Mouse (Mus musculus) myocyte (in vitro differentiated cells): ENCODE measurements at regions not wholly inside any gene's neighbourhood (a gene's known extent, or its start where the extent isn't known, plus 50 kb on each side); places are given as distances from the start of the nearest gene placed in this dataset.

Experiments used
- E2F4 ChIP-seq: IDR thresholded peaks from one replicate; pipeline ENCODE4 v1.6.1; 2011; ENCODE audit warnings: mild to moderate bottlenecking, control low read depth, moderate library complexity; ENCODE audit not compliant: insufficient read depth
- MAX ChIP-seq: IDR thresholded peaks from one replicate; pipeline ENCODE4 v1.6.1; 2011; ENCODE audit warnings: low read depth, mild to moderate bottlenecking, control low read depth
- MYOD1 ChIP-seq, 3 experiments: IDR thresholded peaks; one replicate each; pipeline ENCODE4 v1.6.1; 2011; ENCODE audit warnings: control low read depth in 2 of 3, low read depth in 2 of 3, mild to moderate bottlenecking in 2 of 3, moderate library complexity in 1 of 3; ENCODE audit not compliant: insufficient read length in 2 of 3, control insufficient read depth in 1 of 3
- POLR2A ChIP-seq: IDR thresholded peaks from one replicate; pipeline ENCODE4 v1.6.1; 2011; ENCODE audit warnings: low read depth, mild to moderate bottlenecking, control low read depth, moderate library complexity; ENCODE audit not compliant: insufficient read length
- POLR2AphosphoS2 ChIP-seq: IDR thresholded peaks from one replicate; pipeline ENCODE4 v1.6.1; 2011; ENCODE audit warnings: low read depth, control low read depth; ENCODE audit not compliant: insufficient read length
- REST ChIP-seq: IDR thresholded peaks from one replicate; pipeline ENCODE4 v1.6.1; 2011; ENCODE audit warnings: mild to moderate bottlenecking, control low read depth, moderate library complexity; ENCODE audit not compliant: insufficient read depth, insufficient read length
- TCF12 ChIP-seq: IDR thresholded peaks from one replicate; pipeline ENCODE4 v1.6.1; 2011; ENCODE audit warnings: mild to moderate bottlenecking, control low read depth; ENCODE audit not compliant: poor library complexity, insufficient read depth, severe bottlenecking
- USF1 ChIP-seq: IDR thresholded peaks from one replicate; pipeline ENCODE4 v1.6.1; 2011; ENCODE audit warnings: low read depth, mild to moderate bottlenecking, control low read depth, moderate library complexity

GRCm38 (mm10) chr7:36066725-36067124, 263.9 kb upstream of the Zfp507 start:
- TF ChIP-seq MYOD1 (IDR thresholded peaks at IDR 0.05; ENCODE audit: control insufficient read depth in 1 of 3, insufficient read length in 2 of 3, low read depth in 2 of 3) (no peak), POLR2A (no peak), MAX (no peak), USF1 (no peak), E2F4 (no peak), REST (no peak), POLR2AphosphoS2 (no peak), TCF12 (no peak)
